Comparison of ENCODE assay signal across 10 mouse cellular contexts in the genomic region with DNA sequence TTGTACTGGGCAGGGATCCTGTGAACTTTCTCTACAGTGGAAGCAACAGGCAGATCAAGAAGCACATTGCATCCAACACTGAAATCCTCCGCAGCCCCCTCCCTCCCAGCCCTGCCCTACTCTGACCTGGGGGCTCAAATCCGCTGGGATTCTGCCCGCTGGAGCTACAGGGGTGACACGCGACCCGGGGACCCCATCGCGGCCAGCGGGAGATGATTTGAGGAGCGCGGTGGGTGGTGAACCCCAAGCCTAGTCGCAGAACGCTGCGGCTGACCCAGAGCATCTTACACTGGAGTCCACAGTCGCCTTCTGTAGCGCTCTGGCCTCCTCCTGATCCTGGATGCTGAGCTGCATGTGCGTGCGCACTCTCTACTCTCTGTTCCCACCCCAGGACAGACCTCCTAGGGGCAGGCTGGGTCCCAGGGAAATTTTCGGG. TPM values are rescaled to one million over a fixed set of nuclear protein-coding genes. Genes with fewer than 3 reads are reported as not detected.
DNase-seq lines count a peak whose midpoint lies in the region; ATAC-seq and TF ChIP-seq lines count a peak whose summit lies in the region.
"Had no signal": no experiment of that assay in that cellular context is flagged by ENCODE, and none has a peak within 500 bp of the region (broad histone marks: within the 10 kb centered on the region; RNA-seq: fewer than 3 reads in every experiment).

A gene (minus strand): TSS at position 379 of the 436 bp plus-strand sequence.

- H3K27ac ChIP-seq in heart, postnatal 0 days (ENCODE audit: low read depth) = no peak within 1 kb of the TSS
- H3K27ac ChIP-seq in forebrain, embryonic 10.5 days = no peak within 1 kb of the TSS
- no peak within 1 kb of the TSS for H3K27ac ChIP-seq in limb, embryonic 13.5 days
- no peak within 1 kb of the TSS for H3K27ac ChIP-seq in neural tube, embryonic 14.5 days (ENCODE audit: low read depth, low read length)

- 3% methylated on average over 19 of the region's 19 CpGs for WGBS in heart, postnatal 0 days
- 2% methylated on average over 19 of the region's 19 CpGs for WGBS in forebrain, embryonic 10.5 days
- 2% methylated on average over 19 of the region's 19 CpGs for WGBS in limb, embryonic 13.5 days
- 4% methylated on average over 19 of the region's 19 CpGs for WGBS in neural tube, embryonic 14.5 days

- H3K9me3 ChIP-seq in heart, postnatal 0 days (replicated peaks; ENCODE audit: control insufficient read depth, low read length) = no peaks in the 10 kb centered on the region
- no peaks in the 10 kb centered on the region for H3K9me3 ChIP-seq in forebrain, embryonic 10.5 days
- H3K9me3 ChIP-seq in limb, embryonic 13.5 days = no peaks in the 10 kb centered on the region
- H3K9me3 ChIP-seq in neural tube, embryonic 14.5 days (ENCODE audit: control insufficient read depth, low read length) = no peaks in the 10 kb centered on the region

- intact Hi-C loops in heart, postnatal 36 days (cut with DNase I) = no loop called here
- intact Hi-C loops in gastrocnemius, postnatal 36 days (cut with DNase I) = no loop called here

- ATAC-seq in heart, postnatal 0 days (ENCODE audit: insufficient read depth, low read depth) = no peak
- ATAC-seq in limb, embryonic 13.5 days (ENCODE audit: low FRiP score, low read depth) = peak; percentile 66; the same call in 1 of the 2 replicates
- ATAC-seq in neural tube, embryonic 14.5 days (ENCODE audit: low read depth) = peak; percentile 56; the same call in 1 of the 2 replicates

- peak within 1 kb of the TSS; percentile 58 for H3K4me2 ChIP-seq in heart, postnatal 0 days (ENCODE audit: low read depth, low read length)
- H3K4me2 ChIP-seq in limb, embryonic 13.5 days (replicated peaks) = peak within 1 kb of the TSS; percentile 69
- H3K4me2 ChIP-seq in neural tube, embryonic 14.5 days (ENCODE audit: low read depth, low read length) = peak within 1 kb of the TSS; percentile 49

- H3K4me1 ChIP-seq in heart, postnatal 0 days (ENCODE audit: control insufficient read depth, insufficient read depth) = no peaks in the 10 kb centered on the region
- H3K4me1 ChIP-seq in forebrain, embryonic 10.5 days = peaks cover 9% of the 10 kb centered on the region
- peaks cover 9% of the 10 kb centered on the region for H3K4me1 ChIP-seq in limb, embryonic 13.5 days
- no peaks in the 10 kb centered on the region for H3K4me1 ChIP-seq in neural tube, embryonic 14.5 days (ENCODE audit: control insufficient read depth, insufficient read depth, low read length)

- DNase-seq in heart, postnatal 0 days (ENCODE audit: low spot score) = no peak
- no peak for DNase-seq in heart, postnatal 36 days
- peak; percentile 24 for DNase-seq in forebrain, embryonic 10.5 days (ENCODE audit: extremely low spot score, low spot score)
- DNase-seq in gastrocnemius, postnatal 36 days = no peak
- DNase-seq in layer of hippocampus, adult 18-20 months (ENCODE audit: low spot score in 2 of 2) = no peak
- DNase-seq in kidney, adult 9 months = no peak

- peak within 1 kb of the TSS; percentile 21 for H3K4me3 ChIP-seq in heart, postnatal 0 days (ENCODE audit: low read depth, low read length)
- H3K4me3 ChIP-seq in forebrain, embryonic 10.5 days = peak within 1 kb of the TSS; percentile 51
- peak within 1 kb of the TSS; percentile 37 for H3K4me3 ChIP-seq in limb, embryonic 13.5 days
- H3K4me3 ChIP-seq in neural tube, embryonic 14.5 days (ENCODE audit: low read depth, low read length) = peak within 1 kb of the TSS; percentile 11

- no peaks in the 10 kb centered on the region for H3K27me3 ChIP-seq in heart, postnatal 0 days (ENCODE audit: control insufficient read depth, insufficient read depth, low read length)
- peaks cover 29% of the 10 kb centered on the region for H3K27me3 ChIP-seq in forebrain, embryonic 10.5 days (ENCODE audit: poor library complexity, severe bottlenecking)
- H3K27me3 ChIP-seq in limb, embryonic 13.5 days = peaks cover 19% of the 10 kb centered on the region; the same call in 1 of the 2 replicates
- no peaks in the 10 kb centered on the region for H3K27me3 ChIP-seq in neural tube, embryonic 14.5 days (ENCODE audit: control insufficient read depth, insufficient read depth, low read length)

- H3K36me3 ChIP-seq in heart, postnatal 0 days (replicated peaks; ENCODE audit: control insufficient read depth, insufficient read depth, low read length) = no peaks in the 10 kb centered on the region
- H3K36me3 ChIP-seq in forebrain, embryonic 10.5 days (replicated peaks) = no peaks in the 10 kb centered on the region
- no peaks in the 10 kb centered on the region for H3K36me3 ChIP-seq in limb, embryonic 13.5 days
- H3K36me3 ChIP-seq in neural tube, embryonic 14.5 days (ENCODE audit: control insufficient read depth, insufficient read depth, low read length) = no peaks in the 10 kb centered on the region

- TF ChIP-seq CTCF in heart, postnatal 0 days (IDR thresholded peaks at IDR 0.05; ENCODE audit: low read depth) = no peak

- H3K9ac ChIP-seq in heart, postnatal 0 days (replicated peaks; ENCODE audit: low read depth, low read length) = no peak within 1 kb of the TSS
- H3K9ac ChIP-seq in limb, embryonic 13.5 days = peak within 1 kb of the TSS; percentile 31; the same call in 1 of the 2 replicates
- H3K9ac ChIP-seq in neural tube, embryonic 14.5 days (replicated peaks; ENCODE audit: low read depth, low read length) = no peak within 1 kb of the TSS

- no peak for TF ChIP-seq EP300 in heart, postnatal 0 days (IDR thresholded peaks at IDR 0.05; ENCODE audit: low read depth)

RNA-seq across cellular contexts. Expression of the gene that starts here (rescaled TPM):
- total RNA-seq in heart, postnatal 0 days (2014; rRNA removed; ENCODE audit: low replicate concordance) = not detected in 2 replicates
- not detected in 2 replicates for polyA plus RNA-seq in heart, postnatal 0 days (2015; fragmentation: Nextera tagmentation; extraction: Ambion mirVana)
- total RNA-seq in heart, postnatal 36 days (2021) = not detected
- 1.8 and 2.8 TPM in 2 replicates for polyA plus RNA-seq in forebrain, embryonic 10.5 days (2016; fragmentation: Nextera tagmentation; extraction: Ambion mirVana)
- 1.8 and 2.5 TPM in 2 replicates for polyA plus RNA-seq in limb, embryonic 13.5 days (2015; fragmentation: Nextera tagmentation; extraction: Ambion mirVana)
- 0.46 and 1.3 TPM in 2 replicates for polyA plus RNA-seq in neural tube, embryonic 14.5 days (2014; fragmentation: Nextera tagmentation; extraction: Ambion mirVana)
- not detected for total RNA-seq in gastrocnemius, postnatal 36 days (2021)
- not detected for total RNA-seq in layer of hippocampus, adult 18-20 months (2021)
- polyA plus RNA-seq: liver, embryonic 16.5 days; testis, adult 2 months had no signal
